9 mouse cellular contexts compared by ENCODE assay signal in genomic region chr9:96118216-96118615, GRCm38 (mm10). TPM values are rescaled to one million over a fixed set of nuclear protein-coding genes. Genes with fewer than 3 reads are reported as not detected.
DNase-seq lines count a peak whose midpoint lies in the region; ATAC-seq and TF ChIP-seq lines count a peak whose summit lies in the region.
"Had no signal": no experiment of that assay in that cellular context is flagged by ENCODE, and none has a peak within 500 bp of the region (broad histone marks: within the 10 kb centered on the region; RNA-seq: fewer than 3 reads in every experiment).

No protein-coding gene starts in this region.

- no peaks in the 10 kb centered on the region for H3K9me3 ChIP-seq in heart, embryonic 13.5 days
- no peaks in the 10 kb centered on the region for H3K9me3 ChIP-seq in CH12.LX (replicated peaks; ENCODE audit: low read length)
- no peaks in the 10 kb centered on the region for H3K9me3 ChIP-seq in forebrain, postnatal 0 days (ENCODE audit: low read length)
- H3K9me3 ChIP-seq in liver, postnatal 0 days (ENCODE audit: low read length): no peaks in the 10 kb centered on the region

- dilution Hi-C loops in CH12.LX (cut with MboI; ENCODE audit: extremely low pct_ligation_motif_present, extremely low pct_unique_long_range_greater_than_20kb, low sequenced_read_pairs): no loop called here

- no peak for ATAC-seq in heart, embryonic 13.5 days (ENCODE audit: extremely low read depth, insufficient number of reproducible peaks, low FRiP score, low TSS enrichment)
- ATAC-seq in forebrain, postnatal 0 days: no peak
- no peak for ATAC-seq in liver, postnatal 0 days

- no peak overlapping the region for H3K27ac ChIP-seq in heart, embryonic 13.5 days (replicated peaks)
- peak overlapping the region; percentile 8; the same call in 1 of the 2 replicates for H3K27ac ChIP-seq in CH12.LX (ENCODE audit: insufficient read depth, low read depth)
- no peak overlapping the region for H3K27ac ChIP-seq in forebrain, postnatal 0 days (ENCODE audit: low read depth, low read length)
- no peak overlapping the region for H3K27ac ChIP-seq in liver, postnatal 0 days (ENCODE audit: low read depth)

- in situ Hi-C loops in CH12.LX (cut with MboI; ENCODE audit: low pct_ligation_motif_present, low pct_unique_long_range_greater_than_20kb, low sequenced_read_pairs): no loop called here

- H3K4me2 ChIP-seq in heart, embryonic 13.5 days: peak overlapping the region; percentile 84
- H3K4me2 ChIP-seq in CH12.LX (ENCODE audit: insufficient read depth, low read depth, poor library complexity, severe bottlenecking): peak overlapping the region; percentile 97
- peak overlapping the region; percentile 77; the same call in 1 of the 2 replicates for H3K4me2 ChIP-seq in forebrain, postnatal 0 days (ENCODE audit: low read depth)
- peak overlapping the region; percentile 94 for H3K4me2 ChIP-seq in liver, postnatal 0 days (ENCODE audit: low read depth, low read length)

- no peak overlapping the region for H3K9ac ChIP-seq in heart, embryonic 13.5 days
- H3K9ac ChIP-seq in CH12.LX (ENCODE audit: insufficient read depth, low read depth): peak overlapping the region; percentile 85
- no peak overlapping the region for H3K9ac ChIP-seq in forebrain, postnatal 0 days
- no peak overlapping the region for H3K9ac ChIP-seq in liver, postnatal 0 days (replicated peaks)

- no peak for DNase-seq in heart, adult 9 months (ENCODE audit: low spot score in 2 of 2)
- DNase-seq in CH12.LX (ENCODE audit: extremely low read depth): peak; percentile 47
- no peak for DNase-seq in forebrain, postnatal 0 days
- no peak for DNase-seq in liver, postnatal 0 days
- no peak for DNase-seq in adrenal gland, adult 18-20 months (ENCODE audit: low spot score in 2 of 2)
- DNase-seq in cerebellum, adult 11 months: no peak
- no peak for DNase-seq in urinary bladder, postnatal 10 days (ENCODE audit: low spot score)
- DNase-seq: kidney, adult 18-20 months had no signal

- peaks cover 4% of the 10 kb centered on the region; the same call in 1 of the 2 replicates for H3K27me3 ChIP-seq in heart, embryonic 13.5 days (replicated peaks)
- H3K27me3 ChIP-seq in CH12.LX (replicated peaks): peaks cover 3% of the 10 kb centered on the region
- H3K27me3 ChIP-seq in forebrain, postnatal 0 days (ENCODE audit: insufficient read depth, low read length): peaks cover 3% of the 10 kb centered on the region; the same call in 1 of the 2 replicates
- peaks cover 8% of the 10 kb centered on the region; the same call in 1 of the 2 replicates for H3K27me3 ChIP-seq in liver, postnatal 0 days (ENCODE audit: insufficient read depth, low read length)

- H3K36me3 ChIP-seq in heart, embryonic 13.5 days: no peaks in the 10 kb centered on the region
- peaks cover 0 to 3% of the 10 kb centered on the region in 2 experiments for H3K36me3 ChIP-seq in CH12.LX (replicated peaks in 1 of 2; ENCODE audit: control insufficient read depth in 1 of 2, insufficient read depth in 1 of 2, low read length in 1 of 2)
- H3K36me3 ChIP-seq in forebrain, postnatal 0 days (ENCODE audit: insufficient read depth): no peaks in the 10 kb centered on the region
- no peaks in the 10 kb centered on the region for H3K36me3 ChIP-seq in liver, postnatal 0 days (replicated peaks; ENCODE audit: insufficient read depth, low read length)

- TF ChIP-seq POLR2A in CH12.LX (IDR thresholded peaks at IDR 0.05; ENCODE audit: low read depth, low read length): no peak

- H3K4me1 ChIP-seq in heart, embryonic 13.5 days: peaks cover 6% of the 10 kb centered on the region
- peaks cover 0 to 10% of the 10 kb centered on the region in 2 experiments; a peak in 2 of 4 replicates for H3K4me1 ChIP-seq in CH12.LX (ENCODE audit: control insufficient read depth in 1 of 2, insufficient read depth in 2 of 2)
- H3K4me1 ChIP-seq in forebrain, postnatal 0 days (ENCODE audit: insufficient read depth): no peaks in the 10 kb centered on the region
- H3K4me1 ChIP-seq in liver, postnatal 0 days (ENCODE audit: insufficient read depth): peaks cover 9% of the 10 kb centered on the region; the same call in 1 of the 2 replicates

- TF ChIP-seq EP300 in CH12.LX (IDR thresholded peaks at IDR 0.05; ENCODE audit: low read length): no peak; the same call in 1 of the 2 replicates
- TF ChIP-seq EP300 in liver, postnatal 0 days (IDR thresholded peaks at IDR 0.05; ENCODE audit: low read depth): no peak

- WGBS in heart, embryonic 13.5 days: 78% methylated on average over 4 of the region's 4 CpGs
- WGBS in forebrain, postnatal 0 days: 78% methylated on average over 4 of the region's 4 CpGs
- WGBS in liver, postnatal 0 days (ENCODE audit: insufficient replicate concordance): 81% methylated on average over 4 of the region's 4 CpGs

- H3K79me2 ChIP-seq in CH12.LX (replicated peaks; ENCODE audit: control insufficient read depth, extremely low read depth, insufficient read depth, poor library complexity, severe bottlenecking): no peaks in the 10 kb centered on the region

- no peak for TF ChIP-seq RAD21 in CH12.LX (IDR thresholded peaks at IDR 0.05; ENCODE audit: low read depth, low read length)

- no peak for TF ChIP-seq CTCF in CH12.LX (conservative IDR thresholded peaks at IDR 0.05 in 1 of 2, IDR thresholded peaks at IDR 0.05 in 1 of 2; ENCODE audit: low read depth in 2 of 2, low read length in 2 of 2)
- TF ChIP-seq CTCF in forebrain, postnatal 0 days (IDR thresholded peaks at IDR 0.05; ENCODE audit: low read depth): no peak
- TF ChIP-seq CTCF in liver, postnatal 0 days (IDR thresholded peaks at IDR 0.05; ENCODE audit: low read depth): no peak

- H3K4me3 ChIP-seq in heart, embryonic 13.5 days: peak overlapping the region; percentile 80; the same call in 1 of the 2 replicates
- peak overlapping the region; percentile 69 to 73 (median 69) for H3K4me3 ChIP-seq in CH12.LX (replicated peaks in 1 of 3; ENCODE audit: low read depth in 2 of 3, low read length in 2 of 3, poor library complexity in 1 of 3)
- H3K4me3 ChIP-seq in forebrain, postnatal 0 days (ENCODE audit: low read depth, low read length): peak overlapping the region; percentile 58; the same call in 1 of the 2 replicates
- no peak overlapping the region; the same call in 1 of the 2 replicates for H3K4me3 ChIP-seq in liver, postnatal 0 days (ENCODE audit: low read depth, low read length)

TF ChIP-seq in CH12.LX, 34 proteins besides CTCF, POLR2A, EP300 and RAD21:
- TF ChIP-seq ZC3H11A (IDR thresholded peaks at IDR 0.05; ENCODE audit: low read depth, low read length): no peak
- TF ChIP-seq MAFK (IDR thresholded peaks at IDR 0.05; ENCODE audit: insufficient replicate concordance, low read length): no peak
- no peak for TF ChIP-seq USF1 (IDR thresholded peaks at IDR 0.05; ENCODE audit: low read depth, low read length)
- TF ChIP-seq UBTF (IDR thresholded peaks at IDR 0.05; ENCODE audit: low read depth, low read length): no peak
- no peak for TF ChIP-seq MAX (IDR thresholded peaks at IDR 0.05; ENCODE audit: low read length)
- no peak for TF ChIP-seq GABPA (IDR thresholded peaks at IDR 0.05; ENCODE audit: insufficient replicate concordance, low read depth, low read length)
- TF ChIP-seq RCOR1 (conservative IDR thresholded peaks at IDR 0.05; ENCODE audit: low read depth, low read length): no peak
- 0 out of 2 replicates have a peak, but pooled peaks have one; percentile 14 for TF ChIP-seq TCF12 (IDR thresholded peaks at IDR 0.05; ENCODE audit: low read depth, low read length)
- no peak for TF ChIP-seq E2F4 (IDR thresholded peaks at IDR 0.05; ENCODE audit: insufficient replicate concordance, low read depth, low read length)
- TF ChIP-seq NELFE (IDR thresholded peaks at IDR 0.05; ENCODE audit: low read depth, low read length): no peak
- TF ChIP-seq MYC (IDR thresholded peaks at IDR 0.05; ENCODE audit: low read depth, low read length): no peak
- TF ChIP-seq JUN (IDR thresholded peaks at IDR 0.05; ENCODE audit: insufficient read depth, low read depth, low read length): no peak
- no peak for TF ChIP-seq HCFC1 (IDR thresholded peaks at IDR 0.05; ENCODE audit: low read depth, low read length)
- TF ChIP-seq ETS1 (conservative IDR thresholded peaks at IDR 0.05; ENCODE audit: low read depth, low read length): no peak
- TF ChIP-seq PAX5 (IDR thresholded peaks at IDR 0.05; ENCODE audit: low read length): no peak
- no peak for TF ChIP-seq ELF1 (IDR thresholded peaks at IDR 0.05; ENCODE audit: low read depth, low read length)
- TF ChIP-seq CHD2 (IDR thresholded peaks at IDR 0.05; ENCODE audit: low read length): no peak
- TF ChIP-seq BHLHE40 (IDR thresholded peaks at IDR 0.05; ENCODE audit: low read depth, low read length): peak; percentile 35; the same call in 1 of the 2 replicates
- TF ChIP-seq POLR2AphosphoS2 (IDR thresholded peaks at IDR 0.05; ENCODE audit: low read depth, low read length): 0 out of 2 replicates have a peak, but pooled peaks have one; percentile 23
- TF ChIP-seq KAT2A (IDR thresholded peaks at IDR 0.05; ENCODE audit: insufficient replicate concordance, low read length): no peak
- TF ChIP-seq USF2 (conservative IDR thresholded peaks at IDR 0.05; ENCODE audit: low read depth, low read length): no peak
- TF ChIP-seq SIN3A (IDR thresholded peaks at IDR 0.05; ENCODE audit: low read length): 0 out of 2 replicates have a peak, but pooled peaks have one; percentile 6
- no peak for TF ChIP-seq ZNF384 (IDR thresholded peaks at IDR 0.05; ENCODE audit: low read depth, low read length)
TF ChIP-seq in CH12.LX: peak in this region for 4.

RNA-seq across cellular contexts. Expression of gene Gk5, which starts 0.9 kb away (rescaled TPM):
- 2.8 and 3.8 TPM in 2 replicates for polyA plus RNA-seq in heart, embryonic 13.5 days (2015; fragmentation: Nextera tagmentation; extraction: Ambion mirVana)
- total RNA-seq in CH12.LX (2012; rRNA removed) (1.9 and 2.0 TPM in 2 replicates), CH12.LX (2014; rRNA removed) (2.2 and 2.6 TPM in 2 replicates)
- 1.8 and 2.4 TPM in 2 replicates for polyA plus RNA-seq in CH12.LX (2012; ENCODE audit: insufficient read length, low read depth)
- 6.1 and 6.7 TPM in 2 replicates for total RNA-seq in forebrain, postnatal 0 days (2014; rRNA removed)
- 1.2 and 2.4 TPM in 2 replicates for polyA plus RNA-seq in forebrain, postnatal 0 days (2015; fragmentation: Nextera tagmentation; extraction: Ambion mirVana)
- 0.32 and 0.39 TPM in 2 replicates for polyA plus RNA-seq in liver, postnatal 0 days (2015; fragmentation: Nextera tagmentation; extraction: Ambion mirVana)
- 1 to 10 TPM; 3.8 to 4.5 TPM for total RNA-seq in adrenal gland, adult 18-20 months (2021)
